Mouse (Mus musculus) gastrocnemius, postnatal 36 days (tissue): ENCODE results near the gene Nfib. TPM values are rescaled to one million over a fixed set of nuclear protein-coding genes. Genes with fewer than 3 reads are reported as not detected.

Experiments used
- DNase-seq, 2 experiments: peaks; one replicate each; pipeline ENCODE4 v3.0.0; 2022
- intact Hi-C: fragments of 180-260 bp; cut with DNase I; formaldehyde crosslinking; loops from one replicate; pipeline ENCODE4 v1.15.1; 2025
- total RNA-seq, 2 experiments: library from RNA; stranded (reverse); gene quantifications; 2 replicates each; pipeline ENCODE4 v1.2.3; 2021

Nfib gene
- total RNA-seq, 2 experiments from 2014 or later = 74.8 to 75.9 TPM

GRCm38 (mm10) chr4:82248031-82248430, 457.5 kb downstream of the Nfib start:
- intact Hi-C loops = no loop called here
- DNase-seq = no peak

- no peak for DNase-seq
These were observed 459.3 kb downstream of the Nfib start for GRCm38 (mm10) chr4:82246290-82246689.

More at GRCm38 (mm10) chr4:82246290-82246689, 459.3 kb downstream of the Nfib start:
- intact Hi-C loops = no loop called here

Other genes starting within 250 kb of the Nfib start
- 10 to 100 TPM in 1 of 2 experiments, 1 to 10 TPM in 1; 9.9 to 12.0 TPM for gene Zdhhc21, start 154.2 kb upstream of the Nfib start, total RNA-seq
- gene Cer1, start 179.4 kb upstream of the Nfib start, total RNA-seq = not detected